Mouse (Mus musculus) embryo, embryonic 10 days (tissue): ENCODE data around the gene Mcl1.

ENCODE experiments used
- DNase-seq: peaks from one replicate; pipeline ENCODE4 v3.0.0-alpha.2; 2015; ENCODE audit warnings: low spot score

Gene Mcl1

GRCm38 (mm10) chr3:95709967-95710366 lies 51.4 kb downstream of the Mcl1 start:
- DNase-seq = no peak
